Mouse (Mus musculus) ES-Bruce4 (cell line): ENCODE results near the gene Rnf17.

ENCODE experiments used
- CTCF ChIP-seq: IDR thresholded peaks from one replicate; pipeline ENCODE4 v1.8.1; 2011; ENCODE audit warnings: low read depth, low read length
- POLR2A ChIP-seq: IDR thresholded peaks from one replicate; pipeline ENCODE4 v1.8.1; 2011; ENCODE audit warnings: low read length; ENCODE audit not compliant: insufficient read depth

DNA sequence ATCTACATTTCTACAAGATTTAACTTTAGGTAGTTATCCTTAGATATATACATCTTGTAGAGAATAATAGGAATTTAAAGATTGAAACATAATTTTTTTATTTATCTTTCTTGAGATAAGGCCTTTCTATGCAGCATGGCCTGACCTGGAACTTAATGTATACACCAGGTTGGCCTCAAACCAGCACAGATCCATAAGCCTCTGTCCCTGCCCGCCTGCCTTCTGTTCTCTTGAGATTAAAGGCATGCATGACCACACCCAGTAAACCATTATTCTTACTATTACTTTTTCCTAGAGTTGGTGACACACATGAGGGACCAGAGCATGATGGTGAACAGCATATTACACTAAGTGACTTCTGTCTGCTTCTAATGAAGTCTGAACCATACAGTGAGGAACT is 60.3 kb downstream of the Rnf17 start:
- no peak for TF ChIP-seq CTCF
- TF ChIP-seq POLR2A: no peak
